Mouse (Mus musculus) urinary bladder, postnatal 14 days (tissue): ENCODE results near the gene Apoa2.

ENCODE experiments used
- DNase-seq: peaks from one replicate; pipeline ENCODE4 v3.0.0; 2021; ENCODE audit warnings: low spot score

Apoa2 gene

GRCm38 (mm10) chr1:171262594-171263130, 37.8 kb downstream of the Apoa2 start:
- DNase-seq: peak; percentile 58

GRCm38 (mm10) chr1:171263185-171263611, 38.3 kb downstream of the Apoa2 start:
- DNase-seq: no peak

GRCm38 (mm10) chr1:171263666-171264461, 39.0 kb downstream of the Apoa2 start:
- no peak for DNase-seq

- DNase-seq: no peak
Observed at GRCm38 (mm10) chr1:171265971-171266744, 41.3 kb downstream of the Apoa2 start.

GRCm38 (mm10) chr1:171268341-171268740, 43.5 kb downstream of the Apoa2 start:
- DNase-seq: no peak

- peak; percentile 98 for DNase-seq
Observed at GRCm38 (mm10) chr1:171269848-171270572, 45.2 kb downstream of the Apoa2 start, which contains the start of gene B4galt3. TSS of gene B4galt3 (plus strand) at chr1:171270328.

GRCm38 (mm10) chr1:171270573-171270900, 45.7 kb downstream of the Apoa2 start:
- DNase-seq: peak; percentile 79

- no peak for DNase-seq
Observed at GRCm38 (mm10) chr1:171271196-171271595, 46.3 kb downstream of the Apoa2 start.

- DNase-seq: no peak
Observed at GRCm38 (mm10) chr1:171271622-171272021, 46.8 kb downstream of the Apoa2 start.

GRCm38 (mm10) chr1:171272086-171272485, 47.2 kb downstream of the Apoa2 start:
- no peak for DNase-seq

GRCm38 (mm10) chr1:171274171-171274570, 49.3 kb downstream of the Apoa2 start:
- DNase-seq: no peak

- peak; percentile 76 for DNase-seq
Observed at GRCm38 (mm10) chr1:171275144-171275734, 50.4 kb downstream of the Apoa2 start.
